Mouse (Mus musculus): ENCODE results near the gene Aldh16a1.

GRCm38 (mm10) chr7:45175398-45175797 lies 21.0 kb upstream of the Aldh16a1 start:
- no peak for TF ChIP-seq CTCF (IDR thresholded peaks at IDR 0.05; ENCODE audit: low read depth, low read length)
- no peak for TF ChIP-seq EP300 (IDR thresholded peaks at IDR 0.05; ENCODE audit: insufficient read depth, low read depth, low read length)
- no peak for TF ChIP-seq POLR2A (IDR thresholded peaks at IDR 0.05; ENCODE audit: insufficient read depth, low read length)
